Mouse (Mus musculus): ENCODE data around the gene Adat3.
"Not testable (repeated sequence)": the region's sequence is repeated elsewhere in the genome, so short reads cannot be mapped to it uniquely, and the experiment has no call there.

Adat3 gene

GRCm38 (mm10) chr10:80646936-80647335 lies 44.3 kb downstream of the Adat3 start:
- ATAC-seq (ENCODE audit: insufficient number of reproducible peaks, low FRiP score, low TSS enrichment), result no peak

- ATAC-seq (ENCODE audit: insufficient number of reproducible peaks, low FRiP score, low TSS enrichment), result not testable (repeated sequence)
These were observed 47.2 kb downstream of the Adat3 start for GRCm38 (mm10) chr10:80649910-80650309.

GRCm38 (mm10) chr10:80650392-80650791 lies 47.7 kb downstream of the Adat3 start:
- ATAC-seq (ENCODE audit: insufficient number of reproducible peaks, low FRiP score, low TSS enrichment), result no peak

GRCm38 (mm10) chr10:80653156-80653720 lies 50.6 kb downstream of the Adat3 start:
- ATAC-seq (ENCODE audit: insufficient number of reproducible peaks, low FRiP score, low TSS enrichment), result no peak

- no peak for ATAC-seq (ENCODE audit: insufficient number of reproducible peaks, low FRiP score, low TSS enrichment)
These were observed 52.2 kb downstream of the Adat3 start for GRCm38 (mm10) chr10:80654866-80655265.

GRCm38 (mm10) chr10:80655406-80656129 lies 52.9 kb downstream of the Adat3 start:
- peak; percentile 12; the same call in 1 of the 2 replicates for ATAC-seq (ENCODE audit: insufficient number of reproducible peaks, low FRiP score, low TSS enrichment)

GRCm38 (mm10) chr10:80656130-80656862 lies 53.6 kb downstream of the Adat3 start:
- ATAC-seq (ENCODE audit: insufficient number of reproducible peaks, low FRiP score, low TSS enrichment), result peak; percentile 71

GRCm38 (mm10) chr10:80656863-80657623 lies 54.4 kb downstream of the Adat3 start, which contains the start of gene Btbd2:
Gene Btbd2, minus strand, starts transcription at chr10:80657071.
- peak; percentile 22; the same call in 1 of the 2 replicates for ATAC-seq (ENCODE audit: insufficient number of reproducible peaks, low FRiP score, low TSS enrichment)
